Mouse (Mus musculus) gastrocnemius, postnatal 4 days (tissue): ENCODE results near the gene Snx9. TPM values are rescaled to one million over a fixed set of nuclear protein-coding genes. Genes with fewer than 3 reads are reported as not detected.

Experiments used
- DNase-seq, 2 experiments: peaks; one replicate each; pipeline ENCODE4 v3.0.0; 2021 to 2022; ENCODE audit warnings: low spot score in 2 of 2, mixed read lengths in 2 of 2
- total RNA-seq, 2 experiments: library from RNA; stranded (reverse); gene quantifications; 2 replicates each; pipeline ENCODE4 v1.2.3; 2021

Gene Snx9
- total RNA-seq, 2 experiments from 2014 or later: 36.4 to 38.6 TPM

GRCm38 (mm10) chr17:5874565-5874964 is 33.4 kb downstream of the Snx9 start:
- DNase-seq: no peak

GRCm38 (mm10) chr17:5877611-5878157 is 36.6 kb downstream of the Snx9 start:
- no peak for DNase-seq

- no peak for DNase-seq
Measured at GRCm38 (mm10) chr17:5878878-5879277, 37.7 kb downstream of the Snx9 start.

GRCm38 (mm10) chr17:5885474-5885873 is 44.3 kb downstream of the Snx9 start:
- peak; percentile 42 to 59 for DNase-seq

GRCm38 (mm10) chr17:5886181-5886810 is 45.2 kb downstream of the Snx9 start:
- no peak for DNase-seq

GRCm38 (mm10) chr17:5886943-5887800 is 46.0 kb downstream of the Snx9 start:
- no peak for DNase-seq

GRCm38 (mm10) chr17:5890429-5890828 is 49.3 kb downstream of the Snx9 start:
- peak; percentile 86 to 87 for DNase-seq

- DNase-seq: no peak
Measured at GRCm38 (mm10) chr17:5891933-5892683, 51.0 kb downstream of the Snx9 start.

- no peak for DNase-seq
Measured at GRCm38 (mm10) chr17:5893092-5893491, 52.0 kb downstream of the Snx9 start.

- DNase-seq: no peak
Measured at GRCm38 (mm10) chr17:5893574-5894148, 52.5 kb downstream of the Snx9 start.

GRCm38 (mm10) chr17:5896066-5896465 is 54.9 kb downstream of the Snx9 start:
- no peak for DNase-seq

GRCm38 (mm10) chr17:5896607-5897006 is 55.5 kb downstream of the Snx9 start:
- DNase-seq: no peak

GRCm38 (mm10) chr17:5897326-5898200 is 56.4 kb downstream of the Snx9 start:
- no peak for DNase-seq

- no peak for DNase-seq
Measured at GRCm38 (mm10) chr17:5899251-5899650, 58.1 kb downstream of the Snx9 start.

- DNase-seq: no peak
Measured at GRCm38 (mm10) chr17:5901381-5901780, 60.3 kb downstream of the Snx9 start.

GRCm38 (mm10) chr17:5903630-5904301 is 62.6 kb downstream of the Snx9 start:
- DNase-seq: no peak

- DNase-seq: no peak
Measured at GRCm38 (mm10) chr17:5909681-5910080, 68.6 kb downstream of the Snx9 start.

- DNase-seq: no peak
Measured at GRCm38 (mm10) chr17:5911591-5911990, 70.5 kb downstream of the Snx9 start.

- no peak for DNase-seq
Measured at GRCm38 (mm10) chr17:5912797-5913196, 71.7 kb downstream of the Snx9 start.

- DNase-seq: peak in 1 of 2 experiments; percentile 43
Measured at GRCm38 (mm10) chr17:5914217-5914616, 73.1 kb downstream of the Snx9 start.
